Mouse (Mus musculus): ENCODE data around the gene Ptov1. TPM values are rescaled to one million over a fixed set of nuclear protein-coding genes. Genes with fewer than 3 reads are reported as not detected.
A peak's percentile ranks its signal among the peaks of the same experiment; 100 is the strongest.

Ptov1 gene
- polyA plus RNA-seq, 1 experiment from 2014 or later: 459 TPM

GRCm38 (mm10) chr7:44856265-44856916 is 13.2 kb downstream of the Ptov1 start:
- no peaks in the 10 kb centered on the region for H3K27me3 ChIP-seq (replicated peaks)
- H3K4me1 ChIP-seq: peaks cover 85% of the 10 kb centered on the region
- peak overlapping the region; percentile 91 for H3K4me2 ChIP-seq
- H3K27ac ChIP-seq (replicated peaks): peak overlapping the region; percentile 95
- H3K4me3 ChIP-seq (replicated peaks): peak overlapping the region; percentile 81
- H3K9me3 ChIP-seq (replicated peaks): no peaks in the 10 kb centered on the region
- no peak for ATAC-seq (ENCODE audit: low FRiP score)
- H3K9ac ChIP-seq (replicated peaks): 0 out of 2 replicates have a peak overlapping the region, but pooled peaks have one; percentile 93
- 68% methylated on average over 9 of the region's 9 CpGs for WGBS
- H3K36me3 ChIP-seq: peaks cover 11% of the 10 kb centered on the region

- 32% methylated on average over 10 of the region's 10 CpGs for WGBS
- Histone ChIP-seq H3K27ac (replicated peaks) (peak overlapping the region; percentile 91), H3K4me3 (replicated peaks) (peak overlapping the region; percentile 45), H3K27me3 (replicated peaks) (no peaks in the 10 kb centered on the region), H3K9me3 (replicated peaks) (no peaks in the 10 kb centered on the region), H3K9ac (replicated peaks) (peak overlapping the region; percentile 58), H3K36me3 (peaks cover 10% of the 10 kb centered on the region; the same call in 1 of the 2 replicates), H3K4me2 (peak overlapping the region; percentile 70), H3K4me1 (peaks cover 84% of the 10 kb centered on the region)
- no peak for ATAC-seq (ENCODE audit: low FRiP score)
Observed at GRCm38 (mm10) chr7:44855036-44855435, 14.6 kb downstream of the Ptov1 start.

DNA sequence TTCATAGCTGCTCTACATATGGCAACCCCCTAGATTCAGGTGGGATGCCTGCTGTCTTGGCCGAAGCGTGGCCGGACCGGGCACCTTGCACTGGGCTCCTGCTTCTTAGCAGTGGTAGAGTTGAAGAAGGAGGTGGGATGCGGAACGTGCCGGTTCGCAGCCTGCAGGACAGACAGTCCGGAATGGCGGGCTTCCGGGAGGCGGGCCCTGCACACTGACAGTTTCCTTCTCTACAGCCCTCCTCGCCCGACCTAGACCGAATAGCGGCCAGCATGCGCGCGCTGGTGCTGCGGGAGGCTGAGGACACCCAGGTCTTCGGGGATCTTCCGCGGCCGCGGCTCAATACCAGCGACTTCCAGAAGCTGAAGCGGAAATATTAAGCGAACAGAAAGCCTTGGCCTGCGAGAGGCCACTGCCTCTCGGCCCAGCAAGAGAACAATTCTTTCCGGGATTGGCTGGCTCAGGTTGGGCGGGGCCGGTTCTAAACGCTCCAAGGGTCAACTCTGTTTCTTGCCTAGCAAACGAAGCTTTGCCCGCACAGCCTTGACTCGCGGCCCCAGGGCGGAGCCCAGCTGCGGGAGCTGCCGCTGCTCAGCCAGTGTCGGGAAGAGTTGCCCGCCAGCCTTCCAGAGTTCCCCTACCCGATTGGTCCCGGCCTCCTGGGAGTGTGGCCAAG is 15.1 kb downstream of the Ptov1 start:
- peak overlapping the region; percentile 58 for H3K9ac ChIP-seq (replicated peaks)
- peak overlapping the region; percentile 70 for H3K4me2 ChIP-seq
- peak overlapping the region; percentile 45 for H3K4me3 ChIP-seq (replicated peaks)
- H3K27ac ChIP-seq (replicated peaks): peak overlapping the region; percentile 91
- H3K9me3 ChIP-seq (replicated peaks): no peaks in the 10 kb centered on the region
- no peak for ATAC-seq (ENCODE audit: low FRiP score)
- peaks cover 10% of the 10 kb centered on the region; the same call in 1 of the 2 replicates for H3K36me3 ChIP-seq
- 2% methylated on average over 45 of the region's 45 CpGs for WGBS
- H3K27me3 ChIP-seq (replicated peaks): no peaks in the 10 kb centered on the region
- H3K4me1 ChIP-seq: peaks cover 79% of the 10 kb centered on the region

DNA sequence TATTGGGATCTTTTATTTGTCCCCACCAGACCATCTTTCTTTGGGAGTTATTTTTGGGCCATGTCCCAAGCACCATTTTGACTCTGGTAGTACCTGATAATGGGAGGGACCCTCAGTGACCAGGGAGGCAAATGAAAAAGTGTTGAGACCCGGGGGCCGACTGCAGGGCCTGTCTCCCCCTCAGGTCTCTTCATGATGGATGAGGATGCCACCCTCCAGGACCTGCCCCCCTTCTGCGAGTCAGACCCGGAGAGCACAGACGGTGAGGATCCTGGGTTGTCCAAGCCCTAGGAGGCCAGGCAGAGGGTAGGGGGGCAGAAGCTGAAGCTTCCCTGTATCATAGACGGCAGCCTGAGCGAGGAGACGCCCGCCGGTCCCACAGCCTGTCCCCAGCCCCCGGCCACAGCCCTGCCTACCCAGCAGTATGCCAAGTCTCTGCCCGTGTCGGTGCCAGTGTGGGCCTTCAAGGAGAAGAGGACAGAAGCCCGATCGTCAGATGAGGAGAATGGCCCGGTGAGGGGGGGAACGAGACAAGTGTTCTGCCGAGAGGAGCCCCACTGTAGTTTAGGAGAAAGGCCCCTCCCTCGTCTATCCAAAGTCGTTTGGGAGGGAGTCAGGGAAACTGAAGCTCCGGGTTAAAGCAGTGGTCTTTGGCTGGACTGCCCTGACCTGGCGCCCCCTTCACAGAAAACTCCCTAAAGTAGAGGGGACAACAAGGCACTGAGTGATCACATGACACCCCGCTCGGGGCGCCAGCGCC is 15.8 kb downstream of the Ptov1 start:
- H3K9me3 ChIP-seq (replicated peaks): no peaks in the 10 kb centered on the region
- WGBS: 31% methylated on average over 26 of the region's 26 CpGs
- peak overlapping the region; percentile 91 for H3K27ac ChIP-seq (replicated peaks)
- peaks cover 10% of the 10 kb centered on the region; the same call in 1 of the 2 replicates for H3K36me3 ChIP-seq
- peak overlapping the region; percentile 45 for H3K4me3 ChIP-seq (replicated peaks)
- peak overlapping the region; percentile 70 for H3K4me2 ChIP-seq
- no peak for ATAC-seq (ENCODE audit: low FRiP score)
- H3K9ac ChIP-seq (replicated peaks): peak overlapping the region; percentile 58
- H3K27me3 ChIP-seq (replicated peaks): no peaks in the 10 kb centered on the region
- peaks cover 74% of the 10 kb centered on the region for H3K4me1 ChIP-seq

DNA sequence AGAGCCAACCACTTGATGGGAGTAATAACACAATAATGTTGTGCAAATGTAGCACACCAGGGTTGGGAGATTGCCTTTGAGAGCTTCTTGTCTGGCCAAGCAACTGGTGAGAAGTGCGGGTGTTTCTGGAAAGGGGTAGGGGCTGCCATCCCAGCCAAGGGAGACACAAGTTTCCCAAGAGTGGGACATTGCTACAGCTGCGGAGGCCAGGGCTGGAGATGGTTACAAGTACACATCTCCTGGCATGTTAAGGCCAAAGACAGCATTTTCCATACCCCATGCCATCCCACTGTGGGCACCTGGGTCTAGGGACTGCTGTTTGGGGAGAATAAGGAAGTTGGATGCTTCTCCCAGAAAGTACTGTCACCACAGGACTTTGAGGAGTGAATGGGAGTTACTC is 16.5 kb downstream of the Ptov1 start:
- no peak for ATAC-seq (ENCODE audit: low FRiP score)
- Histone ChIP-seq H3K9ac (replicated peaks) (no peak overlapping the region), H3K4me2 (0 out of 2 replicates have a peak overlapping the region, but pooled peaks have one; percentile 70), H3K4me3 (replicated peaks) (no peak overlapping the region), H3K4me1 (peaks cover 68% of the 10 kb centered on the region), H3K27ac (replicated peaks) (no peak overlapping the region), H3K9me3 (replicated peaks) (no peaks in the 10 kb centered on the region), H3K36me3 (peaks cover 10% of the 10 kb centered on the region; the same call in 1 of the 2 replicates), H3K27me3 (replicated peaks) (no peaks in the 10 kb centered on the region)
- WGBS: 92% methylated on average over 2 of the region's 2 CpGs

DNA sequence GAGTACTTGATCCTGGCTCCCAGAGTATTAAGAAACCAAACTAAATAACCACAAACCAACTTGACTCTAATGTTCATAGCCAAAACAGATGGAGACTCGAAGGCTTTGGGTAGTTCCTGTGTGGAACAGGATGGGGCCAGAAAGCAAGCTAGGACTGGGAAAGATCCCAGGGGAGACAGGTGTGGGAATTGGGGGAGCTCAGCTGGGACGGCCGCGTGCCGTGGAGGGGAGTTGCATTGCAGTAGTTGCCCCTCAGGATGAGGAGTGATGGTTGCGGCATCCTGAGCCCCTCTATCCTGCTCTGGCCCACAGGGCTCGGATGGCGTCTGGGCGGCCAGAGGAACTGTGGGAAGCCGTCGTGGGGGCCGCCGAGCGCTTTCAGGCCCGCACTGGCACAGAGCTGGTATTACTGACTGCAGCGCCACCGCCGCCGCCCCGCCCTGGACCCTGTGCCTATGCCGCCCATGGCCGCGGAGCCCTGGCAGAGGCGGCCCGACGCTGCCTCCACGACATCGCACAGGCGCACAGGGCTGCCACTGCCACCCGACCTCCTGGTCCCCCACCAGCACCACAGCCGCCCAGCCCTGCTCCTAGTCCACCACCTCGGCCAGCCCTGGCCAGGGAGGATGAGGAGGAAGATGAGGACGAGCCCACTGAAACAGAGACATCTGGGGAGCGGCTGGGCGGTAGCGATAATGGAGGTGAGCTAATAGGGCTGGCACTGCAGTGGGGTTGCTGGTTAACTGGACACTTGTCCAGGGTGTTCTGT is 17.1 kb downstream of the Ptov1 start:
- Histone ChIP-seq H3K4me1 (peaks cover 69% of the 10 kb centered on the region), H3K36me3 (peaks cover 10% of the 10 kb centered on the region; the same call in 1 of the 2 replicates), H3K4me2 (no peak overlapping the region), H3K9me3 (replicated peaks) (no peaks in the 10 kb centered on the region), H3K4me3 (replicated peaks) (no peak overlapping the region; the same call in 1 of the 2 replicates), H3K27ac (replicated peaks) (no peak overlapping the region), H3K27me3 (replicated peaks) (no peaks in the 10 kb centered on the region), H3K9ac (replicated peaks) (no peak overlapping the region)
- 93% methylated on average over 36 of the region's 36 CpGs for WGBS
- no peak for ATAC-seq (ENCODE audit: low FRiP score)

DNA sequence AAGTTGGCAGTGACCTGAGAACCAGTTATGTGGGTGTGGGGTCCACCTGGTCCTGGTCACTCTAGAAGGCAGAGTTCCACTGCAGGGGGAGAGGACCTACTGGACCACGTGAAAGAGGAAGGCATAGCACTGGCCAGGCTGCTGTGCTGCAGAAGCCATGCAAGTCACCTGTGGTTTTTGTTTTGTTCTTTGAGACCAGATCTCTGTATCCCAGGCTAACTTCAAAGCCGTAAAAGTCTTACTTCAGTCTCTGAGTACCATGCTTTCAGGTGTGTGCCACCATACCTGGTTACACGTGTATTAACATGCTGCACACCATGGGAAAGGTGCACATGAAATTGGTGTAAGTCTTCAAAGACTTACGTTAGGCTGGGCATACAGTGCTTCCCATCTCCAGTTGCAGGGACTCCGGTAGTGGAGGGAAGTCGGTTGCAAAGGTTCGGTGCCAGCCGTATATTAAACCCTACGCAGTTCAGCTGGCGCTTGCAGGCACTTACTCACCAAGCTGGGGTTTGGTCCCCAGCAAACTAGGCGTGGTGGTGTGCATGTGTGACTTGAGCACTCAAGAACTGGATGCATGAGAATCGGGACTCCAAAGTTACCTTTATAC is 17.9 kb downstream of the Ptov1 start:
- ATAC-seq (ENCODE audit: low FRiP score): no peak

GRCm38 (mm10) chr7:44850789-44851624 is 18.6 kb downstream of the Ptov1 start:
- H3K4me1 ChIP-seq: peaks cover 70% of the 10 kb centered on the region
- H3K9me3 ChIP-seq (replicated peaks): no peaks in the 10 kb centered on the region
- peaks cover 19% of the 10 kb centered on the region for H3K36me3 ChIP-seq
- peak overlapping the region; percentile 80 for H3K9ac ChIP-seq (replicated peaks)
- H3K4me2 ChIP-seq: peak overlapping the region; percentile 75
- peak overlapping the region; percentile 82 for H3K4me3 ChIP-seq (replicated peaks)
- no peak for ATAC-seq (ENCODE audit: low FRiP score)
- WGBS: 84% methylated on average over 8 of the region's 8 CpGs
- H3K27me3 ChIP-seq (replicated peaks): no peaks in the 10 kb centered on the region
- H3K27ac ChIP-seq (replicated peaks): peak overlapping the region; percentile 100

More for the DNA sequence above, 17.9 kb downstream of the Ptov1 start:
- Histone ChIP-seq H3K9ac (replicated peaks) (no peak overlapping the region; the same call in 1 of the 2 replicates), H3K36me3 (peaks cover 12% of the 10 kb centered on the region), H3K4me3 (replicated peaks) (no peak overlapping the region), H3K27me3 (replicated peaks) (no peaks in the 10 kb centered on the region), H3K9me3 (replicated peaks) (no peaks in the 10 kb centered on the region), H3K27ac (replicated peaks) (no peak overlapping the region), H3K4me2 (0 out of 2 replicates have a peak overlapping the region, but pooled peaks have one; percentile 75), H3K4me1 (peaks cover 73% of the 10 kb centered on the region)
- 93% methylated on average over 12 of the region's 12 CpGs for WGBS

DNA sequence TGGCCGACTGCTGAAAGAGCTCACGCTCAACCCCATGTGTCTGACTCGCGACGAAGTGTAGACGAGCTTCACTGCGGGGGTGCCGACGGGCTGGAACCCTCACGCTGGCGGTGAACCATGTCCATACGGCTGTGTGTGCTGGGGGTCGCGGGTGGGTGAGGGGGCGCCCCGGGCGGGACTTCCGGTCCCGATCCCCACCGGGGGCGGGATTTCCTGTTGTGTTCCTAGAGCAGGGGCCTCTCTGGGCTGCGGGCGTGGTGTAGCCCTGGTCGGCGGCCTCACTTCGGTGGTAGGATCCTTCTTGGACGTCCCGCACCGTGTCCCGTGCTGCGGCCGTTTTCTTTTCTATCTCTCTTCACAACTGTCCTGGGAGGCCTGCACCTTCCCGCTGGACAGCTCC is 19.4 kb downstream of the Ptov1 start:
- peak overlapping the region; percentile 100 for H3K27ac ChIP-seq (replicated peaks)
- H3K4me3 ChIP-seq (replicated peaks): peak overlapping the region; percentile 82
- no peaks in the 10 kb centered on the region for H3K9me3 ChIP-seq (replicated peaks)
- H3K4me2 ChIP-seq: peak overlapping the region; percentile 75
- peaks cover 64% of the 10 kb centered on the region for H3K4me1 ChIP-seq
- peak; percentile 53 for ATAC-seq (ENCODE audit: low FRiP score)
- H3K36me3 ChIP-seq: peaks cover 28% of the 10 kb centered on the region
- H3K27me3 ChIP-seq (replicated peaks): no peaks in the 10 kb centered on the region
- peak overlapping the region; percentile 80 for H3K9ac ChIP-seq (replicated peaks)
- under 1% methylated on average over 33 of the region's 33 CpGs for WGBS

Data from neural tube, embryonic 15.5 days (tissue).